Mouse (Mus musculus) adrenal gland, adult 18-20 months (tissue): Measurements from ENCODE around the gene Senp2. TPM values are rescaled to one million over a fixed set of nuclear protein-coding genes. Genes with fewer than 3 reads are reported as not detected.
"Not testable (repeated sequence)": the region's sequence is repeated elsewhere in the genome, so short reads cannot be mapped to it uniquely, and the experiment has no call there.

Source experiments
- DNase-seq, 2 experiments: peaks; one replicate each; pipeline ENCODE4 v3.0.0; 2021 to 2022; ENCODE audit warnings: low spot score in 2 of 2
- long read RNA-seq, 2 experiments: library from polyadenylated mRNA; stranded (forward); transcript quantifications; one replicate each; pipeline ENCODE4 v2.0.0; 2021
- total RNA-seq, 2 experiments: library from RNA; stranded (reverse); gene quantifications; 1 replicate in 1 of 2; 2 replicates in 1 of 2; pipeline ENCODE4 v1.2.3; 2021

The Senp2 gene
- total RNA-seq: 10 to 100 TPM; 52.9 to 71.5 TPM
- long read RNA-seq, experiment 1, full-length matches to known transcripts: 11 of 16 reads
- long read RNA-seq, experiment 1, partial matches to known transcripts: 0 of 16 reads
- long read RNA-seq, experiment 1, other reads (novel, unspliced or antisense): 5 of 16 reads
- long read RNA-seq, experiment 2, full-length matches to known transcripts: 32 of 44 reads
- long read RNA-seq, experiment 2, partial matches to known transcripts: 7 of 44 reads
- long read RNA-seq, experiment 2, other reads (novel, unspliced or antisense): 5 of 44 reads

- peak; percentile 99 for DNase-seq
These were observed at the start of gene Senp2 for GRCm38 (mm10) chr16:22009099-22009584. Gene Senp2 (plus strand): TSS chr16:22009484.

GRCm38 (mm10) chr16:21965576-21965975, 43.7 kb upstream of the Senp2 start:
- peak in 1 of 2 experiments; percentile 20 for DNase-seq

- no peak for DNase-seq
These were observed 39.4 kb upstream of the Senp2 start for GRCm38 (mm10) chr16:21969874-21970273.

GRCm38 (mm10) chr16:21970536-21970935, 38.7 kb upstream of the Senp2 start:
- peak in 1 of 2 experiments; percentile 12 for DNase-seq

GRCm38 (mm10) chr16:21971446-21971845, 37.8 kb upstream of the Senp2 start:
- DNase-seq: no peak

GRCm38 (mm10) chr16:21976203-21976602, 33.1 kb upstream of the Senp2 start:
- peak in 1 of 2 experiments; percentile 16 for DNase-seq

GRCm38 (mm10) chr16:21977347-21977746, 31.9 kb upstream of the Senp2 start:
- DNase-seq: no peak

GRCm38 (mm10) chr16:21983146-21983545, 26.1 kb upstream of the Senp2 start:
- no peak for DNase-seq

GRCm38 (mm10) chr16:21983581-21983980, 25.7 kb upstream of the Senp2 start:
- no peak for DNase-seq

GRCm38 (mm10) chr16:21984091-21984490, 25.2 kb upstream of the Senp2 start:
- no peak for DNase-seq

- DNase-seq: no peak
These were observed 23.1 kb upstream of the Senp2 start for GRCm38 (mm10) chr16:21986191-21986590.

- no peak for DNase-seq
These were observed 21.3 kb upstream of the Senp2 start for GRCm38 (mm10) chr16:21987956-21988355.

GRCm38 (mm10) chr16:21990893-21991292, 18.4 kb upstream of the Senp2 start:
- not testable (repeated sequence) for DNase-seq

GRCm38 (mm10) chr16:21991774-21992173, 17.5 kb upstream of the Senp2 start:
- DNase-seq: no peak

- no peak for DNase-seq
These were observed 14.0 kb upstream of the Senp2 start, which contains the start of gene Liph for GRCm38 (mm10) chr16:21995304-21995703. Gene Liph (minus strand): TSS chr16:21995663.

GRCm38 (mm10) chr16:21996402-21996801, 12.9 kb upstream of the Senp2 start:
- DNase-seq: no peak

GRCm38 (mm10) chr16:21996881-21997641, 12.2 kb upstream of the Senp2 start:
- no peak for DNase-seq

GRCm38 (mm10) chr16:21998061-21998460, 11.2 kb upstream of the Senp2 start:
- DNase-seq: peak in 1 of 2 experiments; percentile 51

GRCm38 (mm10) chr16:21999941-22000690, 9.2 kb upstream of the Senp2 start:
- no peak for DNase-seq

- no peak for DNase-seq
These were observed 8.1 kb upstream of the Senp2 start for GRCm38 (mm10) chr16:22001172-22001571.

- no peak for DNase-seq
These were observed 7.7 kb upstream of the Senp2 start for GRCm38 (mm10) chr16:22001606-22002005.
